16 mouse cellular contexts compared by ENCODE assay signal in genomic region chr16:94872614-94873272, GRCm38 (mm10).
A peak's percentile ranks its signal among the peaks of the same experiment; 100 is the strongest.
DNase-seq lines count a peak whose midpoint lies in the region; ATAC-seq and TF ChIP-seq lines count a peak whose summit lies in the region.
"Had no signal": no experiment of that assay in that cellular context is flagged by ENCODE, and none has a peak within 500 bp of the region (broad histone marks: within the 10 kb centered on the region; RNA-seq: fewer than 3 reads in every experiment).

No protein-coding gene starts in this region.

- H3K36me3 ChIP-seq in forebrain, postnatal 0 days (ENCODE audit: insufficient read depth) = no peaks in the 10 kb centered on the region
- no peaks in the 10 kb centered on the region for H3K36me3 ChIP-seq in forebrain, embryonic 15.5 days
- no peaks in the 10 kb centered on the region for H3K36me3 ChIP-seq in hindbrain, postnatal 0 days (ENCODE audit: insufficient read depth, low read length)
- no peaks in the 10 kb centered on the region for H3K36me3 ChIP-seq in midbrain, postnatal 0 days (ENCODE audit: insufficient read depth, low read length)
- H3K36me3 ChIP-seq: embryonic facial prominence, embryonic 10.5 days; limb, embryonic 15.5 days had no signal

- WGBS in forebrain, postnatal 0 days = 25% methylated on average over 9 of the region's 9 CpGs
- WGBS in forebrain, embryonic 15.5 days = 32% methylated on average over 9 of the region's 9 CpGs
- WGBS in hindbrain, postnatal 0 days = 14% methylated on average over 9 of the region's 9 CpGs
- WGBS in midbrain, postnatal 0 days = 23% methylated on average over 9 of the region's 9 CpGs

- no peaks in the 10 kb centered on the region for H3K9me3 ChIP-seq in forebrain, postnatal 0 days (ENCODE audit: low read length)
- H3K9me3 ChIP-seq in forebrain, embryonic 15.5 days = no peaks in the 10 kb centered on the region
- H3K9me3 ChIP-seq in hindbrain, postnatal 0 days (ENCODE audit: low read length) = no peaks in the 10 kb centered on the region
- H3K9me3 ChIP-seq in midbrain, postnatal 0 days (ENCODE audit: low read length) = no peaks in the 10 kb centered on the region
- H3K9me3 ChIP-seq: embryonic facial prominence, embryonic 10.5 days; limb, embryonic 15.5 days had no signal

- DNase-seq in forebrain, postnatal 0 days = peak; percentile 48
- peak; percentile 9 for DNase-seq in Muller cell, postnatal 12 days (ENCODE audit: inconsistent ontology term)
- peak; percentile 69 for DNase-seq in hindbrain, postnatal 0 days (ENCODE audit: low spot score)
- DNase-seq in midbrain, postnatal 0 days (ENCODE audit: low spot score) = peak; percentile 65
- DNase-seq in adrenal gland, postnatal 4 days (ENCODE audit: low spot score in 2 of 2) = no peak
- no peak for DNase-seq in kidney, postnatal 14 days
- DNase-seq: cerebellum, adult 11 months; gastrocnemius, postnatal 14 days; heart, adult 2 months; kidney, adult 2 months; kidney, postnatal 25 days; lung, adult 18-20 months; thymus, postnatal 25 days had no signal

- H3K27me3 ChIP-seq in forebrain, postnatal 0 days (ENCODE audit: insufficient read depth, low read length) = no peaks in the 10 kb centered on the region
- no peaks in the 10 kb centered on the region for H3K27me3 ChIP-seq in forebrain, embryonic 15.5 days
- H3K27me3 ChIP-seq in hindbrain, postnatal 0 days (ENCODE audit: insufficient read depth, low read length) = no peaks in the 10 kb centered on the region
- H3K27me3 ChIP-seq in midbrain, postnatal 0 days (ENCODE audit: insufficient read depth, low read length) = no peaks in the 10 kb centered on the region
- H3K27me3 ChIP-seq: limb, embryonic 15.5 days had no signal

- TF ChIP-seq CTCF in forebrain, postnatal 0 days (IDR thresholded peaks at IDR 0.05; ENCODE audit: low read depth) = no peak; the same call in 1 of the 2 replicates
- no peak for TF ChIP-seq CTCF in hindbrain, postnatal 0 days (IDR thresholded peaks at IDR 0.05; ENCODE audit: low read depth)
- TF ChIP-seq CTCF in midbrain, postnatal 0 days (IDR thresholded peaks at IDR 0.05) = peak; percentile 27; the same call in 1 of the 2 replicates

- no peak overlapping the region for H3K9ac ChIP-seq in forebrain, postnatal 0 days
- H3K9ac ChIP-seq in forebrain, embryonic 15.5 days (replicated peaks) = no peak overlapping the region
- no peak overlapping the region for H3K9ac ChIP-seq in hindbrain, postnatal 0 days (replicated peaks; ENCODE audit: low read length)
- H3K9ac ChIP-seq in midbrain, postnatal 0 days (replicated peaks; ENCODE audit: low read length, poor library complexity, severe bottlenecking) = no peak overlapping the region
- H3K9ac ChIP-seq: limb, embryonic 15.5 days had no signal

- H3K27ac ChIP-seq in forebrain, postnatal 0 days (ENCODE audit: low read depth, low read length) = no peak overlapping the region
- H3K27ac ChIP-seq in forebrain, embryonic 15.5 days (replicated peaks) = no peak overlapping the region
- no peak overlapping the region for H3K27ac ChIP-seq in hindbrain, postnatal 0 days
- H3K27ac ChIP-seq in midbrain, postnatal 0 days (ENCODE audit: low read depth, low read length) = no peak overlapping the region
- H3K27ac ChIP-seq: embryonic facial prominence, embryonic 10.5 days; heart, adult 2 months; limb, embryonic 15.5 days had no signal

- peak; percentile 80 for ATAC-seq in forebrain, postnatal 0 days
- ATAC-seq in forebrain, embryonic 15.5 days (replicated peaks) = no peak
- ATAC-seq in hindbrain, postnatal 0 days = peak; percentile 71; the same call in 1 of the 2 replicates
- peak; percentile 52; the same call in 1 of the 2 replicates for ATAC-seq in midbrain, postnatal 0 days (ENCODE audit: low FRiP score)

- no peak overlapping the region for H3K4me3 ChIP-seq in forebrain, postnatal 0 days (ENCODE audit: low read depth, low read length)
- H3K4me3 ChIP-seq in forebrain, embryonic 15.5 days = no peak overlapping the region
- H3K4me3 ChIP-seq in hindbrain, postnatal 0 days (ENCODE audit: low read length) = no peak overlapping the region
- no peak overlapping the region for H3K4me3 ChIP-seq in midbrain, postnatal 0 days (ENCODE audit: low read depth, low read length)
- H3K4me3 ChIP-seq: embryonic facial prominence, embryonic 10.5 days; heart, adult 2 months; limb, embryonic 15.5 days had no signal

- no peak overlapping the region for H3K4me2 ChIP-seq in forebrain, postnatal 0 days (ENCODE audit: low read depth)
- no peak overlapping the region for H3K4me2 ChIP-seq in forebrain, embryonic 15.5 days (replicated peaks)
- H3K4me2 ChIP-seq in hindbrain, postnatal 0 days (ENCODE audit: low read depth, low read length) = no peak overlapping the region
- H3K4me2 ChIP-seq in midbrain, postnatal 0 days (ENCODE audit: low read depth, low read length, poor library complexity, severe bottlenecking) = no peak overlapping the region
- H3K4me2 ChIP-seq: limb, embryonic 15.5 days had no signal

- no peaks in the 10 kb centered on the region for H3K4me1 ChIP-seq in forebrain, postnatal 0 days (ENCODE audit: insufficient read depth)
- H3K4me1 ChIP-seq in forebrain, embryonic 15.5 days = no peaks in the 10 kb centered on the region; the same call in 1 of the 2 replicates
- peaks cover 3% of the 10 kb centered on the region; the same call in 1 of the 2 replicates for H3K4me1 ChIP-seq in hindbrain, postnatal 0 days (ENCODE audit: insufficient read depth, low read length)
- no peaks in the 10 kb centered on the region; the same call in 1 of the 2 replicates for H3K4me1 ChIP-seq in midbrain, postnatal 0 days (ENCODE audit: insufficient read depth, low read length)
- H3K4me1 ChIP-seq: limb, embryonic 15.5 days had no signal

Comparison
In these comparisons a context has a peak if more than half of its experiments do, and no peak if none do; other contexts are left out.
1. DNase-seq: peak in forebrain, postnatal 0 days (single experiment), Muller cell, postnatal 12 days (single experiment), hindbrain, postnatal 0 days (single experiment) and midbrain, postnatal 0 days (single experiment); none in adrenal gland, postnatal 4 days (0 of 2) and kidney, postnatal 14 days (single experiment).